Mouse (Mus musculus) bone marrow, adult 2 months (tissue): Measurements from ENCODE around the gene Slco1c1. TPM values are rescaled to one million over a fixed set of nuclear protein-coding genes. Genes with fewer than 3 reads are reported as not detected.
"Not testable (repeated sequence)": the region's sequence is repeated elsewhere in the genome, so short reads cannot be mapped to it uniquely, and the experiment has no call there.

ENCODE experiments used
- H3K27ac ChIP-seq: fragments of 200-500 bp; 2 replicates; pipeline ENCODE4 v1.5.1; 2012; ENCODE audit warnings: low read depth, mild to moderate bottlenecking, control low read depth, inconsistent platforms, low read length; ENCODE audit not compliant: control insufficient read depth, poor library complexity, insufficient read depth
- H3K4me1 ChIP-seq: fragments of 200-500 bp; 2 replicates; pipeline ENCODE4 v1.6.1; 2011; ENCODE audit warnings: low read length; ENCODE audit not compliant: control insufficient read depth, insufficient read depth
- H3K4me3 ChIP-seq: fragments of 200-500 bp; replicated peaks from 2 replicates; pipeline ENCODE3; 2011; ENCODE audit warnings: mild to moderate bottlenecking, low read depth, low read length, control low read depth; ENCODE audit not compliant: control insufficient read depth
- CTCF ChIP-seq: fragments of 200-500 bp; IDR thresholded peaks from 2 replicates; pipeline ENCODE4 v1.5.1; 2011; ENCODE audit warnings: low read length, control low read depth; ENCODE audit not compliant: control insufficient read depth, insufficient read depth
- POLR2A ChIP-seq: fragments of 200-500 bp; IDR thresholded peaks from 2 replicates; pipeline ENCODE4 v1.6.1; 2011; ENCODE audit warnings: low read depth, mild to moderate bottlenecking, control low read depth, low read length, borderline replicate concordance; ENCODE audit not compliant: control insufficient read depth
- WGBS: fragments of 180-500 bp; shearing (Covaris S2); methylation state at CpG from one replicate; pipeline ENCODE4 v1.1.7; 2018; 5-methylcytosine and 5-hydroxymethylcytosine counted together
- polyA plus RNA-seq: library from polyadenylated mRNA; stranded (reverse); fragments of >200 nt; gene quantifications from 2 replicates; pipeline ENCODE4 v1.2.4, GENCODE M21; 2011; ENCODE audit warnings: low replicate concordance; ENCODE audit not compliant: missing spikeins, insufficient read depth, insufficient read length

Slco1c1 gene
- polyA plus RNA-seq, 1 experiment: not detected

DNA sequence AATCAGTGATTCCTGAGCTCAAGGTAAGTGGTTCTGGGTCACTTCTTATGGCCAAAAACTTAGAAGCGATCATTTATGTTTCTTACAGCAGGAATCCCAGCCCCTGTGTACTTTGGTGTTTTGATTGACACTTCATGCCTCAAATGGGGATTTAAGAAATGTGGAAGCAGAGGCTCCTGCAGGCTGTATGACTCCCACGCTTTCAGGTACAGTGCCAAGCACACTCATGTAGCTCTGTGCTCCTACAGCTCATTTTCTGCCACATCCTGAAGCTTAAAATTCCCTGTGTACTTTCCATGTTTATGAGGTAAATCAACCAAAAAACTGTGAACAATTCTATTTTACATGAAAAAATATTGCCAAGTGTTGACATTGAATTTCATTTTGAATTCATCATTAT is 43.2 kb downstream of the Slco1c1 start:
- H3K4me1 ChIP-seq: no peaks in the 10 kb centered on the region
- no peak overlapping the region for H3K27ac ChIP-seq
- 64% methylated on average over 2 of the region's 2 CpGs for WGBS
- no peak overlapping the region for H3K4me3 ChIP-seq
- TF ChIP-seq POLR2A (no peak), CTCF (no peak)

DNA sequence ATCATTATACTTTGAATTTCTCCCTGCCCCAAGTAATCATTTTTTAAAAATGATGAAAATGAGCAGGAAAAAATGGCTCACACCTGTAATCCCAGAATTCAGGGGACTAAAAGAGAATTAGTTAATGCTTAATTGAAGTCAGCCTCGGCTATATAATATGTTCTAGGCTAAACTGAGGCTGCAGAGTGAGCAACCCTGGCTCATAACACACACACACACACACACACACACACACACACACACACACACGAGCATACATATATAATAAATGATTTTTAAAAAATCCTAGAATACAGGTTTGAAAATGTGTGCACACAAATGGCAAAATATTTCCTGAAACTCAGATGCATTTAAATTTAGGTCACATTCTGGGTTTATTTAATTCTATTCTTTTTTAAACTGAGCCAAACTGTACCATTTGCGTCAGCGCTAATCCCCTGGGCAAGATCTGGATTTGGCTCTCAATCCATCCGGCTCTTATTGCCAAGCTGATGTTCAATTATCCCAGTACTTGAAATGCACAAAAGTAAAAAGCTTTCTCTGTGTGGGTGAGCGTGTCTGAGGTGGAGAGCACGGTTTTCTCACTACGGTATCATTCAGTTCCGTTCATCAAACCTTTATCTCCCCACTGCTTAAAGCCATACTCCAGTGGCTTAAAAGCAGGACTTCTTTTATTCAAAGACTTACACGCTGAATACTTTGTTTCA is 43.8 kb downstream of the Slco1c1 start:
- no peak overlapping the region for H3K27ac ChIP-seq
- H3K4me3 ChIP-seq: no peak overlapping the region
- no peak for TF ChIP-seq POLR2A
- no peak for TF ChIP-seq CTCF
- H3K4me1 ChIP-seq: no peaks in the 10 kb centered on the region
- WGBS: 72% methylated on average over 10 of the region's 10 CpGs

DNA sequence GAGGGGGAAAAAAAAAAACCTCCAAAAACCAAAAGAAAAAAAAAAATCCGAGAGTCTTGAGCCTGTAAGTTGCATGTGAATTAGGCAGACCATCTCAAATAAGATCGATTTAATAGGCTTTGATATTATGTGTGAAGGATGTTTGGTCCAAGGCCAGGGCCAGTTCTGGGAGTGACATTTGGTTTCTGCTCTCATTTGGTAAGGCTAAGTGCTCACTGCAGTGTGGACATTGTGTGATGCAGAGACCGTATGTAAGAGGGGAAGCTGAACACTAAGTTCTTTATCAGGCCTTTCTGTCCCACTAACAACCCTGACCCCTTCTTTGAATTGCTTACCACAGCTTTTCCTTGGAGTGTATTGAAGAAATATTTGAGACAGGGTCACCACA is 44.4 kb downstream of the Slco1c1 start:
- Histone ChIP-seq H3K27ac (no peak overlapping the region), H3K4me1 (no peaks in the 10 kb centered on the region), H3K4me3 (no peak overlapping the region)
- 64% methylated on average over 3 of the region's 3 CpGs for WGBS
- TF ChIP-seq POLR2A: no peak
- TF ChIP-seq CTCF: no peak

DNA sequence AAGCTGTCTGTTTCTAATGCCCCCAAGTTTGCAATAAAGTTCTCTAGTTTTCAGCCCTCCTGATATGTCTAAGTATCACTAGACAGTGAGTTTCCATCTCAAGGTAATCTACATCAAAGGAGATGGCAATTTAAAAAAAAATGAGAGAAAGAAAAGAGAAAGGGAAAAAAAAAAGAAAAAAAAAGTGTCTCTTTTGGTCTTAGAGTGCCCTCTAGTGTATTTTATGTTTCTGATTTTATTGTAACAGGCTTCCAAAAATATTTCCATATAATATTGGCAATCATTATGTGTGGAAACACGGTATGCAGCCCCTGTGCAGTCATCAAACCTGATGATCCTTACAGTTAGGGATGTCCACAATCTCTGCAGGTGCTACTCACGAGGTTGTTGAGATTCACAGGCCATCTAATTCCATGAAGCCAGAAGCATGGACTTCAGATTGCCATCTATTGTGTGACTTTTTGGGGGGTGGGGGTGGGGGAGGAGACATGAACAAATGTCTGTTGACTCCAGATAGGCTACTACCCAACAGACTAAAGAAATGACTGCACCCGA is 52.6 kb downstream of the Slco1c1 start:
- H3K4me3 ChIP-seq: no peak overlapping the region
- 49% methylated on average over 3 of the region's 3 CpGs for WGBS
- TF ChIP-seq CTCF: no peak
- H3K4me1 ChIP-seq: no peaks in the 10 kb centered on the region
- no peak overlapping the region for H3K27ac ChIP-seq

DNA sequence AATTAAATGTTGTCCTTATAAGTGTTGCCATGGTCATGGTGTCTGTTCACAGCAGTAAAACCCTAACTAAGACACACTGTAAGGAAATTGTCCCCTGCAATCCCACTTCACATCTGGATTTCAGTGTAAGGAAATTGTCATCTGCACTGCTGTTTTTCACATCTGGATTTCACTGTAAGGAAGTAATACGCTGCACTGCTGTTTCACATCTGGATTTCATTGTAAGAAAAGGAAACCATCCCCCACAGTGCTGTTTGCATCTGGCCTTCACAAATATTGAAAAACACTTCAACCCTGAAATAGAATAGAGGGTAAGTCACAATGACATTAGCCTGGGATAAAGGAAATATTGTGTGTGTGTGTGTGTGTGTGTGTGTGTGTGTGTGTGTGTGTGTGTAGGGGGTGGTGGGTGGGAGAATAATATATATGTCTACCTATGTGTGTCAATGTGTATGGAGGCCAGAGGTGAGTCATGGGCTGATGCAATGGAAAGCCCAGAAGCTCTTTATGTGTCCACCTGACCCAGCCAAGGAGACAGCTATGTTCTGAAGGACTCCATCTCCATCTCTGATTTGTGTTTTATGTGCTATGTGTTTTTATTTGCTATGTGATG is 60.7 kb downstream of the Slco1c1 start:
- H3K4me1 ChIP-seq: no peaks in the 10 kb centered on the region
- no peak overlapping the region for H3K27ac ChIP-seq
- no peak overlapping the region for H3K4me3 ChIP-seq
- TF ChIP-seq CTCF: no peak
- TF ChIP-seq POLR2A: no peak
- 80% methylated on average over 1 of the region's 1 CpGs for WGBS

DNA sequence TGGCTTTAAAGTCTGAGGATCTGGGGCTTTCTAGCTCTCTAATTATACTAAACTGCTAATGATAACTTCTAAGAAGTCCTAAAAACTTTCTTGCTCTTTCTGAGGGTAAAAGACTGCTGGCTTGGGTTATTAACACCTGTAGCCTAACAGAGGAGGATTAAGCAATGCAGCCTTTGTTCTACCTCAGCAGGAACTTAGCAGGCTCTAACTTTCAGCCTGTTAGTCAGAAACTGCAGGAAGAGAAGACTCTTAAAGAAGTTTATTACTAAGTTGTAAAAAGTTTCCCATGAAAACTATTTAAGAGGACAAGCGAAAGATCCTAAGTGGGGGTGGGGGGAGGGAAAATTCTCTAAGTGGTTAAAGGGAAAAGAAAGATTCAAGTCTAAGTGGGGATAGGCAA is 65.8 kb downstream of the Slco1c1 start:
- WGBS: 60% methylated on average over 1 of the region's 1 CpGs
- H3K4me1 ChIP-seq: no peaks in the 10 kb centered on the region
- no peak overlapping the region for H3K4me3 ChIP-seq
- no peak overlapping the region for H3K27ac ChIP-seq
- TF ChIP-seq CTCF (no peak), POLR2A (no peak)

DNA sequence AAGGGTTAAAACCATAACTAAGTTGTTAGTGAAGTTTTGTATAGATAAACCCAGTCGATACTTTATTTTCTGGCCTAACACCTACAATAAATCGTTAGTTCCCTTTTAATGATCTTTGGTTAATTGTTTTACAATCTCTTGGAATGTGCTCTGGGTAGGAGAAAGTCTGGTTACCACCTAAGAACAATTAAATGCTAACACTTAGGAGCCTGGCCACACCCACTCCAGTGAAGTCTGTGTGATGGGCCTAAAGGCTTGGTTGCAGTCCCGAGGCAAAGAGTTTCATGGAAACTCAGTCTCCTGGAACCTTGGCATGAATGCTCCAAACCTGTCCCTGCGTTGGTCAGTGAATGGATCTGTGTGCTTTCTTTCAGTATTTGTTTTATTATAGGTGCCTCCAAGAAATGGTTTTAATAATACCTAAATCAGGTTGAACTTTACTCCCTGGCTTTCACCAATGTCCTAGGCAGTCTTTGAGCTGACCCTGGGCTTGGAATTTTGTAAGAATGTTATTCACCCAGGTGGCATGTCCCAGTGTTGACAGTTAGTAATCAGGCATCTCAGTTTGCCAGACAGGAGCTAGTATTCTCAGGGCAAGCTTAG is 66.5 kb downstream of the Slco1c1 start:
- WGBS: 28% methylated on average over 4 of the region's 4 CpGs
- H3K4me1 ChIP-seq, H3K27ac ChIP-seq, H3K4me3 ChIP-seq: not testable (repeated sequence)

DNA sequence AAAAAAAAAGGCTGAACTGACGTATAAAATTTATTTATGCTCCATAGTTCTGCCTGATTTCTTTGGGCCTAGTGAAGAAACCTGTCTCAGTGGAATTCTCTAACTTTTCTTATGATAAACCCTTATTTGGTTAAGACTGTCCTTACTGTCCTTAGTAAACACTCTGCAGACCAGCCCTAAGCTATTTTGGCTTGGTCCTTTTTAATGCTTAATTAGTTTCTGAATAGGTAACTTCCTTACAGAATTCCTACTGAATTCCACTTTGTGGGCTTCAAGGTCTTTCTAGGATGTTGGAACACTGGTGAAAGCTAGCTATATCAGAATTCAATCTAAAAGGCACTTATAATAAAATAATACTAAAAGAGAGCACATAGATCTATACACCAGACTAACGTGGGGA is 71.9 kb downstream of the Slco1c1 start:
- H3K4me3 ChIP-seq: no peak overlapping the region
- TF ChIP-seq CTCF: no peak
- TF ChIP-seq POLR2A: no peak
- 73% methylated on average over 2 of the region's 2 CpGs for WGBS
- H3K27ac ChIP-seq: no peak overlapping the region
- no peaks in the 10 kb centered on the region for H3K4me1 ChIP-seq

DNA sequence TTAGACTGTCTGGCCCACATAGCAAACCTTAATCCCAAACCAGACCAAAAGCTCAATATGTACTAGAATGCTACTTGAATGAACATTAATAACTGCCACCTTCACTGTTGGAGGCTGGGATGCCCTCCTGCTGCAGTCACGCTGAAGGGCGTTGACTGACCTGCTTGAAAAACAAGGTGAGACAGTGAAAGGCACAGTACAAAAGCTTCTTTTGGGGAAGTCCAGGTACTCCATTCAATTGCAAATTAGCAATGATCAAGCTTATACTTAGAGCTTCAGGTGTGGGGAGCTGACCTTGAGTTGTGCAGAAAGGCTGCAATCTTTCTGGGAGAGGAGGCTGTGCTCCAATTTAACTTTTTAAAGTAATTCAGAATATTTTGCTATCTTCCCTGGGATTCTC is 72.9 kb downstream of the Slco1c1 start:
- WGBS: 81% methylated on average over 2 of the region's 2 CpGs
- no peak for TF ChIP-seq POLR2A
- no peak for TF ChIP-seq CTCF
- no peaks in the 10 kb centered on the region for H3K4me1 ChIP-seq
- H3K27ac ChIP-seq: no peak overlapping the region
- H3K4me3 ChIP-seq: no peak overlapping the region
